Mouse (Mus musculus) neural tube, embryonic 13.5 days (tissue): ENCODE data around the gene Gm6525. TPM values are rescaled to one million over a fixed set of nuclear protein-coding genes. Genes with fewer than 3 reads are reported as not detected.

Experiments used
- ATAC-seq: fragments of 200-750 bp; cut with Nextera tagmentation; 2 replicates; pipeline ENCODE4 v1.8.0; 2017; ENCODE audit warnings: low read depth, mild to moderate bottlenecking, moderate TSS enrichment, moderate library complexity
- H3K27ac ChIP-seq: fragments of 300-500 bp; sonication (generic); replicated peaks from 2 replicates; pipeline ENCODE4 v1.5.1; 2015; ENCODE audit warnings: moderate library complexity, mild to moderate bottlenecking, inconsistent platforms
- H3K27me3 ChIP-seq: fragments of 300-500 bp; sonication (generic); 2 replicates; pipeline ENCODE4 v1.6.1; 2015; ENCODE audit warnings: mild to moderate bottlenecking, inconsistent platforms
- H3K36me3 ChIP-seq: fragments of 300-500 bp; sonication (generic); 2 replicates; pipeline ENCODE4 v1.6.1; 2015; ENCODE audit warnings: mild to moderate bottlenecking, inconsistent platforms
- H3K4me1 ChIP-seq: fragments of 300-500 bp; sonication (generic); replicated peaks from 2 replicates; pipeline ENCODE4 v1.6.1; 2015; ENCODE audit warnings: inconsistent platforms
- H3K4me2 ChIP-seq: fragments of 300-500 bp; sonication (generic); 2 replicates; pipeline ENCODE4 v1.6.1; 2015; ENCODE audit warnings: inconsistent platforms, mild to moderate bottlenecking, moderate library complexity
- H3K4me3 ChIP-seq: fragments of 300-500 bp; sonication (generic); 2 replicates; pipeline ENCODE4 v1.5.1; 2015; ENCODE audit warnings: mild to moderate bottlenecking, inconsistent platforms
- H3K9ac ChIP-seq: fragments of 300-500 bp; sonication (generic); 2 replicates; pipeline ENCODE4 v1.6.1; 2015; ENCODE audit warnings: moderate library complexity, mild to moderate bottlenecking, inconsistent platforms
- H3K9me3 ChIP-seq: fragments of 300-500 bp; sonication (generic); 2 replicates; pipeline ENCODE4 v1.6.1; 2016; ENCODE audit warnings: inconsistent platforms
- WGBS: fragments of 180-500 bp; shearing (Covaris S2); methylation state at CpG from one replicate; pipeline ENCODE4 v1.1.7; 2015; 5-methylcytosine and 5-hydroxymethylcytosine counted together
- polyA plus RNA-seq: library from polyadenylated mRNA; unstranded; fragments of >200 nt; fragmentation: Nextera tagmentation; extraction: Ambion mirVana; gene quantifications from 2 replicates; pipeline ENCODE4 v1.2.1, GENCODE M21; 2015

Gm6525 gene
- polyA plus RNA-seq, 1 experiment from 2014 or later = 3.5 TPM

- no peak for ATAC-seq
- Histone ChIP-seq H3K4me3 (peak overlapping the region; percentile 61), H3K27ac (peak overlapping the region; percentile 59), H3K4me2 (peak overlapping the region; percentile 69), H3K9ac (peak overlapping the region; percentile 80), H3K27me3 (no peaks in the 10 kb centered on the region), H3K9me3 (no peaks in the 10 kb centered on the region), H3K36me3 (no peaks in the 10 kb centered on the region), H3K4me1 (peaks cover 95% of the 10 kb centered on the region)
- 50% methylated on average over 12 of the region's 12 CpGs for WGBS
Measured at GRCm38 (mm10) chr3:84217118-84217960, 43.4 kb downstream of the Gm6525 start.

- H3K36me3 ChIP-seq = no peaks in the 10 kb centered on the region
- peak overlapping the region; percentile 61 for H3K4me3 ChIP-seq
- H3K4me1 ChIP-seq = peaks cover 89% of the 10 kb centered on the region
- H3K27me3 ChIP-seq = no peaks in the 10 kb centered on the region
- peak overlapping the region; percentile 80 for H3K9ac ChIP-seq
- H3K9me3 ChIP-seq = no peaks in the 10 kb centered on the region
- WGBS = 33% methylated on average over 4 of the region's 4 CpGs
- ATAC-seq = no peak
- H3K27ac ChIP-seq = peak overlapping the region; percentile 59
- H3K4me2 ChIP-seq = peak overlapping the region; percentile 69
Measured at GRCm38 (mm10) chr3:84217961-84218351, 44.1 kb downstream of the Gm6525 start.

GRCm38 (mm10) chr3:84218498-84218897, 44.6 kb downstream of the Gm6525 start:
- WGBS = 40% methylated on average over 2 of the region's 2 CpGs
- H3K4me2 ChIP-seq = peak overlapping the region; percentile 69
- peak overlapping the region; percentile 80 for H3K9ac ChIP-seq
- peak overlapping the region; percentile 61 for H3K4me3 ChIP-seq
- H3K27ac ChIP-seq = peak overlapping the region; percentile 59; the same call in 1 of the 2 replicates
- H3K4me1 ChIP-seq = peaks cover 83% of the 10 kb centered on the region
- no peaks in the 10 kb centered on the region for H3K9me3 ChIP-seq
- H3K27me3 ChIP-seq = no peaks in the 10 kb centered on the region
- no peaks in the 10 kb centered on the region for H3K36me3 ChIP-seq
- no peak for ATAC-seq

- Histone ChIP-seq H3K36me3 (no peaks in the 10 kb centered on the region), H3K27me3 (no peaks in the 10 kb centered on the region), H3K4me3 (peak overlapping the region; percentile 61), H3K4me2 (peak overlapping the region; percentile 69), H3K9me3 (no peaks in the 10 kb centered on the region), H3K27ac (peak overlapping the region; percentile 92), H3K9ac (peak overlapping the region; percentile 80), H3K4me1 (peaks cover 77% of the 10 kb centered on the region)
- WGBS = 15% methylated on average over 2 of the region's 2 CpGs
- no peak for ATAC-seq
Measured at GRCm38 (mm10) chr3:84219166-84219710, 45.3 kb downstream of the Gm6525 start.

- Histone ChIP-seq H3K9ac (peak overlapping the region; percentile 80), H3K4me3 (peak overlapping the region; percentile 61), H3K4me1 (peaks cover 72% of the 10 kb centered on the region), H3K27me3 (no peaks in the 10 kb centered on the region), H3K9me3 (no peaks in the 10 kb centered on the region), H3K4me2 (peak overlapping the region; percentile 69), H3K36me3 (no peaks in the 10 kb centered on the region), H3K27ac (peak overlapping the region; percentile 92)
- peak; percentile 46; the same call in 1 of the 2 replicates for ATAC-seq
- WGBS = 2% methylated on average over 9 of the region's 9 CpGs
Measured at GRCm38 (mm10) chr3:84219720-84220273, 45.9 kb downstream of the Gm6525 start.

GRCm38 (mm10) chr3:84220326-84220725, 46.4 kb downstream of the Gm6525 start:
- H3K9ac ChIP-seq = peak overlapping the region; percentile 80
- WGBS = 1% methylated on average over 9 of the region's 9 CpGs
- ATAC-seq = peak; percentile 51
- H3K36me3 ChIP-seq = no peaks in the 10 kb centered on the region
- peak overlapping the region; percentile 69 for H3K4me2 ChIP-seq
- H3K4me3 ChIP-seq = peak overlapping the region; percentile 61
- H3K27me3 ChIP-seq = no peaks in the 10 kb centered on the region
- peak overlapping the region; percentile 92 for H3K27ac ChIP-seq
- H3K4me1 ChIP-seq = peaks cover 66% of the 10 kb centered on the region
- no peaks in the 10 kb centered on the region for H3K9me3 ChIP-seq

- under 1% methylated on average over 11 of the region's 11 CpGs for WGBS
- Histone ChIP-seq H3K9me3 (no peaks in the 10 kb centered on the region), H3K27me3 (no peaks in the 10 kb centered on the region), H3K36me3 (no peaks in the 10 kb centered on the region), H3K4me3 (peak overlapping the region; percentile 61), H3K4me2 (peak overlapping the region; percentile 69), H3K4me1 (peaks cover 62% of the 10 kb centered on the region), H3K9ac (peak overlapping the region; percentile 80), H3K27ac (peak overlapping the region; percentile 92)
- ATAC-seq = peak; percentile 83
Measured at GRCm38 (mm10) chr3:84220748-84221147, 46.8 kb downstream of the Gm6525 start.

Other genes with a start within 250 kb of the Gm6525 start
- 75.1 and 75.3 TPM in 2 replicates for gene Tmem131l, start 133.9 kb upstream of the Gm6525 start, polyA plus RNA-seq
- 2.2 and 2.8 TPM in 2 replicates for gene Mnd1, start 18.3 kb upstream of the Gm6525 start, polyA plus RNA-seq
- gene Trim2, start 132.8 kb downstream of the Gm6525 start, polyA plus RNA-seq = 126 and 142 TPM in 2 replicates